Mouse (Mus musculus): ENCODE data around the gene Cela1.

Cela1 gene

GRCm38 (mm10) chr15:100669337-100669736, 18.4 kb downstream of the Cela1 start, which contains the start of gene Bin2:
Bin2 (minus strand) TSS chr15:100669553.
- peak in 1 of 2 experiments; percentile 45 for DNase-seq

GRCm38 (mm10) chr15:100667871-100668545, 19.7 kb downstream of the Cela1 start:
- no peak for DNase-seq

GRCm38 (mm10) chr15:100667420-100667819, 20.3 kb downstream of the Cela1 start:
- no peak for DNase-seq

GRCm38 (mm10) chr15:100666851-100667250, 20.9 kb downstream of the Cela1 start:
- DNase-seq, result no peak

GRCm38 (mm10) chr15:100666219-100666696, 21.5 kb downstream of the Cela1 start:
- DNase-seq, result peak in 1 of 2 experiments; percentile 36

- DNase-seq, result no peak
These were observed 22.1 kb downstream of the Cela1 start for GRCm38 (mm10) chr15:100665411-100666218.

GRCm38 (mm10) chr15:100664813-100665274, 22.9 kb downstream of the Cela1 start:
- no peak for DNase-seq

- DNase-seq, result no peak
These were observed 26.9 kb downstream of the Cela1 start for GRCm38 (mm10) chr15:100660805-100661204.

- peak; percentile 70 to 79 for DNase-seq
These were observed 27.4 kb downstream of the Cela1 start for GRCm38 (mm10) chr15:100660306-100660705.

GRCm38 (mm10) chr15:100655201-100655600, 32.5 kb downstream of the Cela1 start:
- DNase-seq, result no peak

- no peak for DNase-seq
These were observed 33.5 kb downstream of the Cela1 start for GRCm38 (mm10) chr15:100654271-100654670.

GRCm38 (mm10) chr15:100651610-100652009, 36.1 kb downstream of the Cela1 start:
- DNase-seq, result no peak

- no peak for DNase-seq
These were observed 37.6 kb downstream of the Cela1 start for GRCm38 (mm10) chr15:100650111-100650510.

- no peak for DNase-seq
These were observed 41.6 kb downstream of the Cela1 start for GRCm38 (mm10) chr15:100646161-100646560.

- no peak for DNase-seq
These were observed 45.3 kb downstream of the Cela1 start for GRCm38 (mm10) chr15:100642451-100642850.

- peak; percentile 42 to 56 for DNase-seq
These were observed 46.4 kb downstream of the Cela1 start for GRCm38 (mm10) chr15:100641226-100641810.

GRCm38 (mm10) chr15:100639972-100640750, 47.6 kb downstream of the Cela1 start:
- no peak for DNase-seq

GRCm38 (mm10) chr15:100637661-100638060, 50.1 kb downstream of the Cela1 start:
- peak; percentile 60 to 72 for DNase-seq

- DNase-seq, result peak; percentile 86
These were observed 50.8 kb downstream of the Cela1 start, which contains the start of gene Smagp for GRCm38 (mm10) chr15:100636700-100637501. Smagp (minus strand) TSS chr15:100636940.

- DNase-seq, result no peak
These were observed 51.7 kb downstream of the Cela1 start for GRCm38 (mm10) chr15:100635851-100636645.

GRCm38 (mm10) chr15:100635239-100635638, 52.5 kb downstream of the Cela1 start:
- no peak for DNase-seq
